Comparison of ENCODE assay signal across 25 mouse cellular contexts in the genomic region with DNA sequence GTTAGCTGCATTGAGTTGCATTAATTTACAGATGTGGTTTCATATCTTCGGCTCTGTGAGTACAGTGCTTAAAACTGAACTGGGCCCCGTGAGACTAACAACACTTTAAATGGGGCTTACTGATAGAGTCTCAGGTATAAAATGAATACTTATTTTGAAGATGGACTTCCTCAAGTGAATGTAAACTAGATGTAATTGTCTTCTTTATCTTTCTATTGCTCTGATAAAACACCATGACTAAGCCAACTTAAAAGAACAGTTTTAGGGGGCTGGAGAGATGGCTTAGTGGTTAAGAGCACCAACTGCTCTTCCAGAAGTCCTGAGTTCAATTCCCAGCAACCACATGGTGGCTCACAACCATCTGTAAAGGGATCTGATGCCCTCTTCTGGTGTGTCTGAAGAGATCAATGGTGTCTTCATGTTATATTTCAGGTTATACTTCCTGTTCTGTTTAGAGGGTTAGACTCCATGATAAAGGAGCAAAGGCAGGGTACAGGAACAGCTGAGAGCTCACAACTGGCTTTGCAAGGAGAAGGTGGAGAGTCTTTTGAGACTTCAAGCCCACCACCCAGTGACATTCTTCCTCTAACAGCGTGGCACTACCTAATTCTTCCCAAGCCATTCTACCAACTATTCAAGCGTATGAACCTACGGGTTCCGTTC. TPM values are rescaled to one million over a fixed set of nuclear protein-coding genes. Genes with fewer than 3 reads are reported as not detected.
DNase-seq lines count a peak whose midpoint lies in the region; ATAC-seq and TF ChIP-seq lines count a peak whose summit lies in the region.
"Had no signal": no experiment of that assay in that cellular context is flagged by ENCODE, and none has a peak within 500 bp of the region (broad histone marks: within the 10 kb centered on the region; RNA-seq: fewer than 3 reads in every experiment).

No protein-coding gene starts in this region.

- H3K27ac ChIP-seq in heart, adult 2 months, result no peak overlapping the region
- H3K27ac ChIP-seq in liver, embryonic 14.5 days, result no peak overlapping the region
- peak overlapping the region; percentile 50 for H3K27ac ChIP-seq in MEL (ENCODE audit: control insufficient read depth, low read depth, low read length)
- H3K27ac ChIP-seq: embryonic facial prominence, embryonic 13.5 days; embryonic facial prominence, embryonic 15.5 days; forebrain, embryonic 10.5 days; forebrain, embryonic 12.5 days had no signal

- H3K36me3 ChIP-seq in heart, adult 2 months (ENCODE audit: control insufficient read depth, insufficient read depth, low read length), result peaks cover 2% of the 10 kb centered on the region; the same call in 1 of the 2 replicates
- peaks cover 2% of the 10 kb centered on the region for H3K36me3 ChIP-seq in liver, embryonic 14.5 days (replicated peaks; ENCODE audit: control insufficient read depth, insufficient read depth, low read depth)
- H3K36me3 ChIP-seq in MEL (ENCODE audit: control insufficient read depth in 1 of 2, insufficient read depth in 2 of 2, low read length in 2 of 2), result peaks cover 0 to 29% of the 10 kb centered on the region in 2 experiments; a peak in 3 of 4 replicates
- H3K36me3 ChIP-seq: forebrain, embryonic 12.5 days had no signal

- H3K79me2 ChIP-seq in heart, adult 2 months (replicated peaks; ENCODE audit: control insufficient read depth, insufficient read depth, low read length), result no peaks in the 10 kb centered on the region; the same call in 1 of the 2 replicates
- no peaks in the 10 kb centered on the region for H3K79me2 ChIP-seq in MEL (ENCODE audit: control insufficient read depth, insufficient read depth, low read length, poor library complexity)

- TF ChIP-seq CTCF in heart, adult 2 months (IDR thresholded peaks at IDR 0.05), result peak; percentile 15
- 0 out of 2 replicates have a peak, but pooled peaks have one; percentile 6 for TF ChIP-seq CTCF in liver, embryonic 14.5 days (IDR thresholded peaks at IDR 0.05; ENCODE audit: low read depth)
- peak in 1 of 3 experiments; percentile 23; a peak in 1 of 6 replicates for TF ChIP-seq CTCF in MEL (IDR thresholded peaks at IDR 0.05 in 2 of 3, conservative IDR thresholded peaks at IDR 0.05 in 1 of 3; ENCODE audit: control insufficient read depth in 1 of 3, insufficient read depth in 1 of 3, low read depth in 2 of 3, low read length in 3 of 3, poor library complexity in 1 of 3, severe bottlenecking in 1 of 3)
- peak; percentile 31 for TF ChIP-seq CTCF in Patski (IDR thresholded peaks at IDR 0.05)

- H3K27me3 ChIP-seq in heart, adult 2 months (ENCODE audit: control insufficient read depth, insufficient read depth, low read length), result no peaks in the 10 kb centered on the region
- H3K27me3 ChIP-seq in liver, embryonic 14.5 days (ENCODE audit: control insufficient read depth, insufficient read depth, low read length), result no peaks in the 10 kb centered on the region
- H3K27me3 ChIP-seq in MEL (ENCODE audit: control insufficient read depth in 1 of 2, insufficient read depth in 2 of 2, low read length in 2 of 2) (no peaks in the 10 kb centered on the region), Patski (no peaks in the 10 kb centered on the region)
- H3K27me3 ChIP-seq: embryonic facial prominence, embryonic 13.5 days; embryonic facial prominence, embryonic 15.5 days; forebrain, embryonic 12.5 days had no signal

- TF ChIP-seq POLR2A in heart, adult 2 months (IDR thresholded peaks at IDR 0.05; ENCODE audit: insufficient read depth, low read depth, low read length), result no peak
- no peak for TF ChIP-seq POLR2A in MEL (IDR thresholded peaks at IDR 0.05; ENCODE audit: control insufficient read depth in 1 of 2, insufficient read depth in 1 of 2, low read depth in 1 of 2, low read length in 2 of 2, poor library complexity in 1 of 2)

- intact Hi-C loops in heart, adult 2 months (cut with DNase I), result no loop called here

- TF ChIP-seq EP300 in heart, adult 2 months (IDR thresholded peaks at IDR 0.05; ENCODE audit: insufficient read depth, low read depth, low read length), result no peak
- no peak for TF ChIP-seq EP300 in liver, embryonic 14.5 days (IDR thresholded peaks at IDR 0.05; ENCODE audit: low read depth)
- peak in 1 of 2 experiments; percentile 43; a peak in 2 of 4 replicates for TF ChIP-seq EP300 in MEL (IDR thresholded peaks at IDR 0.05; ENCODE audit: low read depth in 1 of 2, low read length in 2 of 2)

- no peak for ATAC-seq in liver, embryonic 14.5 days (ENCODE audit: insufficient read depth)
- no peak for ATAC-seq in Patski
- ATAC-seq in granulocyte monocyte progenitor cell, adult 5-6 weeks (replicated peaks; ENCODE audit: poor library complexity, severe bottlenecking), result no peak
- ATAC-seq: forebrain, embryonic 14.5 days; forebrain, embryonic 16.5 days had no signal

- H3K9me3 ChIP-seq in liver, embryonic 14.5 days (ENCODE audit: control insufficient read depth, low read length), result no peaks in the 10 kb centered on the region
- H3K9me3 ChIP-seq in MEL (replicated peaks; ENCODE audit: insufficient read depth, low read length), result no peaks in the 10 kb centered on the region
- H3K9me3 ChIP-seq: embryonic facial prominence, embryonic 13.5 days; embryonic facial prominence, embryonic 15.5 days; forebrain, embryonic 10.5 days; forebrain, embryonic 12.5 days had no signal

- no peak overlapping the region for H3K9ac ChIP-seq in heart, adult 2 months (ENCODE audit: low read depth, low read length)
- no peak overlapping the region for H3K9ac ChIP-seq in liver, embryonic 14.5 days (replicated peaks)
- 0 out of 2 replicates have a peak overlapping the region, but pooled peaks have one; percentile 23 for H3K9ac ChIP-seq in MEL (ENCODE audit: control insufficient read depth, low read depth, low read length, poor library complexity, severe bottlenecking)
- H3K9ac ChIP-seq: embryonic facial prominence, embryonic 13.5 days; embryonic facial prominence, embryonic 15.5 days; forebrain, embryonic 12.5 days had no signal

- CTCF ChIA-PET in Patski (lab: Charles Lee), result interaction anchor here (1.1 to 1.4 kb wide), 3 partner anchors 10 to 50 kb away, joined by 3 to 6 read pairs (median 4); no protein-coding TSS in a partner anchor

- DNase-seq in heart, adult 2 months, result no peak
- no peak for DNase-seq in heart, postnatal 4 days
- no peak for DNase-seq in liver, embryonic 14.5 days (ENCODE audit: low read depth in 3 of 3, low spot score in 3 of 3)
- DNase-seq in liver (no peak), MEL (ENCODE audit: low read depth, low spot score) (peak; percentile 72), Patski (ENCODE audit: low read depth, low spot score) (no peak)
- DNase-seq in yolk sac, embryonic 10.5 days (ENCODE audit: low spot score), result no peak
- DNase-seq: adrenal gland, adult 2 months; adrenal gland, postnatal 10 days; adrenal gland, postnatal 25 days; cerebellum, adult 11 months; cerebellum, adult 18-20 months; cerebellum, adult 8-10 months; cerebellum, adult 9-11 months; cerebellum, postnatal 14 days; cerebellum, postnatal 36 days; embryo, embryonic 11 days had no signal

- in situ Hi-C loops in Patski (cut with MboI; ENCODE audit: low pct_unique_long_range_greater_than_20kb), result no loop called here

- TF ChIP-seq RAD21 in MEL (IDR thresholded peaks at IDR 0.05; ENCODE audit: low read depth, low read length), result no peak

- H3K4me3 ChIP-seq in heart, adult 2 months, result no peak overlapping the region
- no peak overlapping the region for H3K4me3 ChIP-seq in liver, embryonic 14.5 days (ENCODE audit: insufficient read depth in 1 of 2, low read depth in 2 of 2, low read length in 2 of 2)
- H3K4me3 ChIP-seq in MEL (ENCODE audit: control insufficient read depth in 1 of 2, insufficient read depth in 1 of 2, low read depth in 2 of 2, low read length in 2 of 2), result no peak overlapping the region
- H3K4me3 ChIP-seq: embryonic facial prominence, embryonic 13.5 days; embryonic facial prominence, embryonic 15.5 days; erythroblast, embryonic 14.5 days; forebrain, embryonic 10.5 days; forebrain, embryonic 12.5 days had no signal

- H3K4me1 ChIP-seq in heart, adult 2 months (ENCODE audit: control insufficient read depth, insufficient read depth, low read length), result peaks cover 3% of the 10 kb centered on the region
- H3K4me1 ChIP-seq in liver, embryonic 14.5 days (replicated peaks; ENCODE audit: control insufficient read depth in 2 of 2, insufficient read depth in 2 of 2, low read length in 1 of 2), result peaks cover 7 to 10% of the 10 kb centered on the region in 2 experiments
- H3K4me1 ChIP-seq in MEL (ENCODE audit: control insufficient read depth in 1 of 2, insufficient read depth in 2 of 2, low read length in 2 of 2), result peaks cover 19 to 28% of the 10 kb centered on the region in 2 experiments
- H3K4me1 ChIP-seq: embryonic facial prominence, embryonic 13.5 days; embryonic facial prominence, embryonic 15.5 days; forebrain, embryonic 10.5 days; forebrain, embryonic 12.5 days had no signal

- WGBS in heart, adult 2 months, result 97% methylated on average over 6 of the region's 6 CpGs
- WGBS in liver, embryonic 14.5 days (ENCODE audit: insufficient replicate concordance), result 74% methylated on average over 6 of the region's 6 CpGs

- POLR2A ChIA-PET in Patski (lab: Charles Lee), result no interaction called here

- no peak overlapping the region for H3K4me2 ChIP-seq in liver, embryonic 14.5 days (ENCODE audit: low read depth)
- H3K4me2 ChIP-seq: embryonic facial prominence, embryonic 13.5 days; embryonic facial prominence, embryonic 15.5 days; forebrain, embryonic 12.5 days had no signal

TF ChIP-seq in MEL, 35 proteins besides CTCF, POLR2A, EP300 and RAD21 (continues in another document):
- no peak for TF ChIP-seq KAT2A (conservative IDR thresholded peaks at IDR 0.05; ENCODE audit: low read depth, low read length)
- no peak for TF ChIP-seq RCOR1 (IDR thresholded peaks at IDR 0.05; ENCODE audit: low read depth, low read length)
- TF ChIP-seq TBP (IDR thresholded peaks at IDR 0.05; ENCODE audit: low read depth, low read length), result peak; percentile 97
- TF ChIP-seq CHD1 (IDR thresholded peaks at IDR 0.05; ENCODE audit: low read depth, low read length), result no peak
- no peak for TF ChIP-seq ZNF384 (IDR thresholded peaks at IDR 0.05; ENCODE audit: low read depth, low read length)
- TF ChIP-seq MEF2A (IDR thresholded peaks at IDR 0.05; ENCODE audit: extremely low read depth, insufficient replicate concordance, low read depth, low read length, poor library complexity, severe bottlenecking), result no peak
- TF ChIP-seq GATA1 (IDR thresholded peaks at IDR 0.05; ENCODE audit: low read depth, low read length), result peak; percentile 70

RNA-seq across cellular contexts. Expression of gene Kat2b, which starts 50.8 kb away (rescaled TPM):
- total RNA-seq in heart, adult 2 months (2021), result 10 to 100 TPM; 78.7 to 82.9 TPM
- 20.0 and 51.0 TPM in 2 replicates for polyA plus RNA-seq in heart, adult 2 months (2012; rRNA removed)
- 10 to 100 TPM; 79.5 to 84.6 TPM for total RNA-seq in heart, postnatal 4 days (2021)
- 4.0 and 6.0 TPM in 2 replicates for polyA plus RNA-seq in liver, embryonic 14.5 days (2012; rRNA removed)
- 6.1 and 7.5 TPM in 2 replicates for polyA plus RNA-seq in liver, embryonic 14.5 days (2014; fragmentation: Nextera tagmentation; extraction: Ambion mirVana)
- 6.2 and 6.4 TPM in 2 replicates for total RNA-seq in MEL (2012; rRNA removed)
- 1 to 10 TPM in 1 of 2 experiments, not detected in 1; 7.4 TPM for polyA plus RNA-seq in MEL (2012; ENCODE audit: insufficient read depth in 1 of 2, insufficient read length in 2 of 2, low read depth in 1 of 2, low replicate concordance in 2 of 2, missing spikeins in 1 of 2)
- polyA plus RNA-seq in Patski (2021), result 53.3 TPM
- 35.1 and 51.5 TPM in 2 replicates for total RNA-seq in granulocyte monocyte progenitor cell, adult 5-6 weeks (2014; fragmentation: Nextera tagmentation)
- 30.5 and 35.9 TPM in 2 replicates for total RNA-seq in granulocyte monocyte progenitor cell, adult 5-6 weeks (2017)
